Mouse (Mus musculus) liver, embryonic 16.5 days (tissue): ENCODE measurements around the gene Ss18l1. TPM values are rescaled to one million over a fixed set of nuclear protein-coding genes. Genes with fewer than 3 reads are reported as not detected.
A peak's percentile ranks its signal among the peaks of the same experiment; 100 is the strongest.

Experiments used
- ATAC-seq: fragments of 200-750 bp; cut with Nextera tagmentation; 2 replicates; pipeline ENCODE4 v1.8.0; 2017; ENCODE audit warnings: low read depth, mild to moderate bottlenecking, moderate number of reproducible peaks, moderate library complexity
- H3K27ac ChIP-seq: fragments of 300-500 bp; sonication (generic); 2 replicates; pipeline ENCODE4 v1.5.1; 2014; ENCODE audit warnings: mild to moderate bottlenecking, low read length
- H3K27me3 ChIP-seq: fragments of 300-500 bp; sonication (generic); 2 replicates; pipeline ENCODE4 v1.6.1; 2014; ENCODE audit warnings: low read depth, low read length, mixed read lengths; ENCODE audit not compliant: control insufficient read depth, insufficient read depth
- H3K36me3 ChIP-seq: fragments of 300-500 bp; sonication (generic); 2 replicates; pipeline ENCODE4 v1.6.1; 2014; ENCODE audit warnings: mild to moderate bottlenecking; ENCODE audit not compliant: control insufficient read depth, insufficient read depth
- H3K4me1 ChIP-seq: fragments of 300-500 bp; sonication (generic); 2 replicates; pipeline ENCODE4 v1.6.1; 2014; ENCODE audit warnings: low read depth, low read length, mixed read lengths; ENCODE audit not compliant: control insufficient read depth
- H3K4me2 ChIP-seq: fragments of 300-500 bp; sonication (generic); 2 replicates; pipeline ENCODE4 v1.6.1; 2014; ENCODE audit warnings: low read depth, low read length, mixed read lengths
- H3K4me3 ChIP-seq: fragments of 300-500 bp; sonication (generic); 2 replicates; pipeline ENCODE4 v1.5.1; 2014; ENCODE audit warnings: low read depth, mild to moderate bottlenecking, low read length
- H3K9ac ChIP-seq: fragments of 300-500 bp; sonication (generic); 2 replicates; pipeline ENCODE4 v1.6.1; 2014; ENCODE audit warnings: low read depth, low read length
- H3K9me3 ChIP-seq: fragments of 300-500 bp; sonication (generic); replicated peaks from 2 replicates; pipeline ENCODE4 v1.6.1; 2016; ENCODE audit warnings: low read length; ENCODE audit not compliant: control insufficient read depth
- WGBS: fragments of 180-500 bp; shearing (Covaris S2); extraction: QIAGEN DNeasy Blood & Tissue Kit; methylation state at CpG from one replicate; pipeline ENCODE4 v1.1.7; 2014; ENCODE audit not compliant: insufficient replicate concordance; 5-methylcytosine and 5-hydroxymethylcytosine counted together
- polyA plus RNA-seq: library from polyadenylated mRNA; unstranded; fragments of >200 nt; fragmentation: Nextera tagmentation; extraction: Ambion mirVana; gene quantifications from 2 replicates; pipeline ENCODE4 v1.2.1, GENCODE M21; 2015

Ss18l1 gene
- polyA plus RNA-seq, 1 experiment from 2014 or later = 1.1 TPM

- Histone ChIP-seq H3K9me3 (no peaks in the 10 kb centered on the region), H3K36me3 (no peaks in the 10 kb centered on the region), H3K27ac (no peak overlapping the region), H3K27me3 (peaks cover 3% of the 10 kb centered on the region; the same call in 1 of the 2 replicates), H3K4me3 (no peak overlapping the region), H3K9ac (no peak overlapping the region), H3K4me1 (no peaks in the 10 kb centered on the region), H3K4me2 (no peak overlapping the region)
- WGBS = 74% methylated on average over 4 of the region's 4 CpGs
- no peak for ATAC-seq
These were observed 24.7 kb upstream of the Ss18l1 start for GRCm38 (mm10) chr2:180017632-180018031.

DNA sequence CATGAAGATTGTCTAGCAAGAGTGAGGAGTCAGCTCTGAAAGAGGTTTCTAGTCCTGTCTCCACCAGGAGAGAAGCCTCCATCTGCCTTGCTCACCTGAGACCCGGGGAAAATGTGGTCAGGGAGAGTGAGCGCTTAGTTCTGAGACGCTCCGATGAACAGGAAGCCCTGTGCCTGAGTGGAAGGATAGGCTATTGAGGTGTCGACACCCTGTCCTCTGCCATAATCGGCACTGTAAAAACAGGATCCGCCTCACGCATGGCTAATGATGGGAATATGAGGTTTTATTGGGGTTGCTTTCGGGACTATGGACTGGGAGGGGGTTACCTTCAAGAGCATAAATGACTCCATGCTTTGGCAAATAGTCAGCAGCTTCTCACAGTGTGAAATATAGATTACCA lies 23.7 kb upstream of the Ss18l1 start:
- Histone ChIP-seq H3K27ac (no peak overlapping the region), H3K27me3 (peaks cover 7% of the 10 kb centered on the region), H3K4me2 (no peak overlapping the region), H3K4me1 (no peaks in the 10 kb centered on the region; the same call in 1 of the 2 replicates), H3K4me3 (no peak overlapping the region), H3K9ac (no peak overlapping the region), H3K9me3 (no peaks in the 10 kb centered on the region), H3K36me3 (no peaks in the 10 kb centered on the region)
- 70% methylated on average over 9 of the region's 9 CpGs for WGBS
- no peak for ATAC-seq

DNA sequence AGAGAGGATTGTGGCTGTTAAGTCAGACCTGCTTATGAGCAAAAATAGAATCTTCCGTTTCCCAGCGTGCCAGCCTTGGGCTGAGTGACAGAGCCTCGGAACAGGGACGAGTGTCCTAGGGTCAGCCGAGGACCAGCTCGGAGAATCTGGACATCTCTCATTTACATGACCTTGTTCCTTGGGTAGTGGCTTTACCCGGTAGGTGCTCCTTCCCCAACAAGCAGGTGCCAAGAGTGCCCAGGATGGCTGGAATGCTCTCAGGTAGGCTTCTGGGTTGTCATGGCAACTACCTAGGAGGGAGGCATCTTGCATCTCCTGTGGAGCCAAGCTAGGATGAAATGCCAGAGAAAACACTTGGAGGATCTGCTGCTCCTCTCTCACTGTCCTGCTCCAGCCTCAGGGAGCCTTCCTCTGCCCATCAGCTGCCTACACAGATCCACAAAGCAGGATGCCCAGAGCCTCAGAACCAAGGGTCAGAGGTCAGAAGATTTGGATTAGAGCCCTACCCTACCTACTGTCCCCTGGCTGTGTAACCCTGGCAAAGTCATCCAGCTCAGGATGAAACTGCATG lies 22.1 kb upstream of the Ss18l1 start:
- H3K4me3 ChIP-seq = no peak overlapping the region
- H3K9me3 ChIP-seq = no peaks in the 10 kb centered on the region
- H3K27me3 ChIP-seq = peaks cover 7% of the 10 kb centered on the region
- H3K27ac ChIP-seq = no peak overlapping the region
- 63% methylated on average over 7 of the region's 7 CpGs for WGBS
- H3K4me2 ChIP-seq = no peak overlapping the region
- ATAC-seq = no peak
- H3K4me1 ChIP-seq = peaks cover 6% of the 10 kb centered on the region
- no peaks in the 10 kb centered on the region for H3K36me3 ChIP-seq
- H3K9ac ChIP-seq = no peak overlapping the region

DNA sequence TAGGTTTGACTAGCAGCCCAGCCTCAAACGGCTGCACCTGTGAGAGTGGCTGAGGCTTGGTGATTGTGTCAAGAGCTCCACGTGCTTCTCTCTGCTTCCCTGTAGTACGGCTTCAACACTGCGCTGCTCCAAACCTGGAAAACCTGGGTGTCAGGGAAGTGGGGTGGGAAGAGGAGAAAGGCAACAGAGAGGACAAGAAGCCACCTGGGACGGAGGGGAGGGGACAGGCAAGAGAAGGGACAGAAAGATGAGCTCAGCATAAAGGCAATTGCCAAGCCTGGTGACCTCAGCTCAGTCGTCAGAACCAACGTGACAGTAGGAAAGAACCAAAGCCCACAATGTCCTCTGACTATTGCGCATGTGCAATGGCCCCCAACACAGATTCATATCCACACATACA lies 21.4 kb upstream of the Ss18l1 start:
- 60% methylated on average over 8 of the region's 8 CpGs for WGBS
- no peaks in the 10 kb centered on the region for H3K9me3 ChIP-seq
- no peaks in the 10 kb centered on the region for H3K36me3 ChIP-seq
- peaks cover 7% of the 10 kb centered on the region for H3K27me3 ChIP-seq
- no peak overlapping the region for H3K4me3 ChIP-seq
- no peak for ATAC-seq
- H3K27ac ChIP-seq = no peak overlapping the region
- H3K4me1 ChIP-seq = peaks cover 11% of the 10 kb centered on the region
- H3K9ac ChIP-seq = no peak overlapping the region
- H3K4me2 ChIP-seq = no peak overlapping the region

- no peak overlapping the region for H3K27ac ChIP-seq
- H3K9ac ChIP-seq = no peak overlapping the region
- H3K4me2 ChIP-seq = no peak overlapping the region
- H3K36me3 ChIP-seq = no peaks in the 10 kb centered on the region
- ATAC-seq = no peak
- no peaks in the 10 kb centered on the region for H3K9me3 ChIP-seq
- H3K4me1 ChIP-seq = peaks cover 25% of the 10 kb centered on the region
- WGBS = 48% methylated on average over 6 of the region's 6 CpGs
- H3K4me3 ChIP-seq = no peak overlapping the region
- H3K27me3 ChIP-seq = peaks cover 7% of the 10 kb centered on the region
These were observed 19.6 kb upstream of the Ss18l1 start for GRCm38 (mm10) chr2:180022751-180023150.

DNA sequence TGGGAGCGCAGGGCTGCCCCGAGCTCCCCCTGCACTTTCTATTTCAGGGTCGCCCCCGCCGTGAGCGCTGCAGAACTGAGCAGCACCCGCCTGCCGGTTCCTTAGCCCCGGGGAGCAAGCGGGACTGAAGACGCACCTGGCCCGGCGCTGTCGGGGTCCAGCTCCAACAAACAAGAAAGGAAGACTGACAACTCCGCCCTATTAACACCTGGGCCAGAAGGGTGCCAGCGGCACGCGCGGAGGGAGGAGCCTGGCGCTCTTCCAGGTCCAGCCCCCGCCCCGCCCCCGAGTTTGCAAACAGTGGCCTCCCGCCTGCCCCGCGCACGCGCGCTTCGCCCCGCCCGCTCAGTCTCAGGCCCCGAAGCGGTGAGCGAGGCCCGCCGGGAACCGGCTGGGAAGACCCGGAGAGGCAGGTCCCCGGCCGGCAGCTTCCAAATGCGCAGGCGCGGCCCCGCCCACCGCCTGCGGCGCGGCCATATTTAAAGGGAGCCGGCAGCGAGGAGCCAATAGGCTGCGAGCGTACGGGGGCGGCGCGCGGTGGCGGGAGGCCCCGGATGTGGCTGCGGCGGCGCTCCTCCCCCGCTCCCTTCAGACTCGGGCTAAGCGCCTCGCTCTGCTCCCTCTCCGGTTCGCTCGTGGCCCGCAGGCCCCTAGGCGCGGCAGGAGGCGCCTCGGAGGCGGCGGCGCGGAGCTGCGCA lies 17.8 kb upstream of the Ss18l1 start, which contains the start of gene Lsm14b:
Gene Lsm14b, plus strand, starts transcription at position 587 of the 698 bp plus-strand sequence.
- no peaks in the 10 kb centered on the region for H3K9me3 ChIP-seq
- peaks cover 4% of the 10 kb centered on the region for H3K36me3 ChIP-seq
- peaks cover 7% of the 10 kb centered on the region for H3K27me3 ChIP-seq
- H3K4me3 ChIP-seq = peak within 1 kb of the TSS; percentile 95
- peak; percentile 94 for ATAC-seq
- WGBS = under 1% methylated on average over 74 of the region's 80 CpGs
- peak within 1 kb of the TSS; percentile 87 for H3K9ac ChIP-seq
- peak within 1 kb of the TSS; percentile 100 for H3K4me2 ChIP-seq
- H3K27ac ChIP-seq = peak within 1 kb of the TSS; percentile 95
- peaks cover 25% of the 10 kb centered on the region for H3K4me1 ChIP-seq

DNA sequence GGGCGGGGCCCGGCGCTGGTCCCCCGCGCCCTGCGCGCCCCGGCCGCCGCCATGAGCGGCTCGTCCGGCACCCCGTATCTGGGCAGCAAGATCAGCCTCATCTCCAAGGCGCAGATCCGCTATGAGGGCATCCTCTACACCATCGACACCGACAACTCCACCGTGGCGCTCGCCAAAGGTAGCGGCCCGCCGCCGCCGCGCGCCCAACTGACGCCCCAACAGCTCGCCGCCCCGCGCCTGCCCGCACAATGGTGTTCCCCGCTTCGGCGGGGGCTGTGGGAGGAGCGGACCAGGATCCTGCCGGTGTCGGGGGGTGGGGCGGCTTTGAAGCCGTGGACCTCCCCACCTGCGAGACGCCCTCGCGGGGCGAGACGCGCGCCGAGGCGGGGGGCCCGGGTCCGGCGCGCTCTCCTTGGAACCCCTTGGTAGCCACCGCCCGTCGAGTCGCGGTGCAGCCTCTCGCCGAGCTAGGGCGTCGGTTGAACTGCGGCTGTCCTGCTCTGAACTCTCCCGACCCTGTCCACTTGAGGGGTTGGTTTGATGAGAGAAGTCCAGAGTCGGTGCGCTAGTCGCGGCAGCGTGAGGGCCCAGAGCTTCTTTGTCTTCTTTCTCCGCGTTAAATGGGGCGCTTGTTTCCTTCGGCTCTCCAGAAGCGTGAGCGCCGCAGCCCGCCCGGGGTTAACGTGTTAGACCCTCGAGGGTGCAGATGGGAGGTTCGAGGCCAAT lies 17.0 kb upstream of the Ss18l1 start:
- under 1% methylated on average over 72 of the region's 84 CpGs for WGBS
- Histone ChIP-seq H3K4me1 (peaks cover 25% of the 10 kb centered on the region), H3K36me3 (peaks cover 4% of the 10 kb centered on the region), H3K4me3 (peak overlapping the region; percentile 95), H3K27ac (peak overlapping the region; percentile 95), H3K9ac (peak overlapping the region; percentile 87), H3K27me3 (peaks cover 7% of the 10 kb centered on the region), H3K9me3 (no peaks in the 10 kb centered on the region), H3K4me2 (peak overlapping the region; percentile 100)
- ATAC-seq = no peak; the same call in none of the 2 replicates

- H3K27ac ChIP-seq = no peak overlapping the region
- H3K4me1 ChIP-seq = peaks cover 25% of the 10 kb centered on the region
- WGBS = 18% methylated on average over 6 of the region's 6 CpGs
- H3K4me2 ChIP-seq = peak overlapping the region; percentile 100
- peaks cover 6% of the 10 kb centered on the region for H3K36me3 ChIP-seq
- peak overlapping the region; percentile 95 for H3K4me3 ChIP-seq
- no peak for ATAC-seq
- H3K9me3 ChIP-seq = no peaks in the 10 kb centered on the region
- peaks cover 5% of the 10 kb centered on the region for H3K27me3 ChIP-seq
- H3K9ac ChIP-seq = peak overlapping the region; percentile 87
These were observed 16.5 kb upstream of the Ss18l1 start for GRCm38 (mm10) chr2:180025861-180026200.

- Histone ChIP-seq H3K4me1 (peaks cover 25% of the 10 kb centered on the region), H3K9me3 (no peaks in the 10 kb centered on the region)
- 81% methylated on average over 9 of the region's 9 CpGs for WGBS
These were observed 14.5 kb upstream of the Ss18l1 start for GRCm38 (mm10) chr2:180027768-180028167.

More at GRCm38 (mm10) chr2:180027768-180028167, 14.5 kb upstream of the Ss18l1 start:
- Histone ChIP-seq H3K27me3 (peaks cover 4% of the 10 kb centered on the region), H3K4me3 (no peak overlapping the region), H3K9ac (no peak overlapping the region), H3K27ac (no peak overlapping the region), H3K4me2 (no peak overlapping the region), H3K36me3 (peaks cover 23% of the 10 kb centered on the region)
- no peak for ATAC-seq
